Mouse (Mus musculus): ENCODE measurements around the gene Mycbpap. TPM values are rescaled to one million over a fixed set of nuclear protein-coding genes. Genes with fewer than 3 reads are reported as not detected.

The Mycbpap gene
- total RNA-seq, 4 experiments from 2014 or later = 3.1 to 7.6 (median 3.5) TPM

Other genes with a start within 250 kb of the Mycbpap start
- not detected for gene Gm21885, start 239.9 kb downstream of the Mycbpap start, total RNA-seq (2022)
- gene Luc7l3, start 199.8 kb downstream of the Mycbpap start, total RNA-seq (2022) = 100 to 1,000 TPM; 101 to 126 (median 109) TPM
- gene Ankrd40, start 193.7 kb downstream of the Mycbpap start, total RNA-seq (2022) = 100 to 1,000 TPM; 116 to 122 (median 119) TPM
- gene Abcc3, start 128.7 kb downstream of the Mycbpap start, total RNA-seq (2022) = 1 to 10 TPM; 1.3 to 8.4 (median 3.9) TPM
- gene Cacna1g, start 47.5 kb downstream of the Mycbpap start, total RNA-seq (2022) = 10 to 100 TPM; 49.3 to 83.1 (median 67.7) TPM
- under 1 TPM in 2 of 4 experiments, not detected in 2; 0.43 to 0.64 TPM for gene Spata20, start 35.6 kb downstream of the Mycbpap start, total RNA-seq (2022)
- 1 to 10 TPM; 1.9 to 2.7 (median 2.4) TPM for gene Epn3, start 21.8 kb downstream of the Mycbpap start, total RNA-seq (2022)
- gene Rsad1, start 27.5 kb upstream of the Mycbpap start, total RNA-seq (2022) = 10 to 100 TPM; 12.3 to 14.5 (median 12.6) TPM
- gene Chad, start 43.3 kb upstream of the Mycbpap start, total RNA-seq (2022) = under 1 TPM in 1 of 4 experiments, not detected in 3; 0.71 TPM
- gene Acsf2, start 80.1 kb upstream of the Mycbpap start, total RNA-seq (2022) = 10 to 100 TPM; 17.4 to 21.5 (median 20.1) TPM
- gene Lrrc59, start 108.0 kb upstream of the Mycbpap start, total RNA-seq (2022) = 10 to 100 TPM; 74.1 to 83.9 (median 79.3) TPM
- 10 to 100 TPM; 61.9 to 66.8 (median 65.8) TPM for gene Mrpl27, start 132.0 kb upstream of the Mycbpap start, total RNA-seq (2022)
- gene Eme1, start 132.2 kb upstream of the Mycbpap start, total RNA-seq (2022) = under 1 TPM in 2 of 4 experiments, not detected in 2; 0.35 to 0.52 TPM
- 10 to 100 TPM; 23.5 to 28.4 (median 25.3) TPM for gene Xylt2, start 155.8 kb upstream of the Mycbpap start, total RNA-seq (2022)
- gene Gm11541, start 182.8 kb upstream of the Mycbpap start, total RNA-seq (2022) = not detected
- gene Cdc34b, start 220.0 kb upstream of the Mycbpap start, total RNA-seq (2022) = not detected